Mouse (Mus musculus) B cell, adult 2 months (primary cell): ENCODE measurements around the gene Myo7a.

ENCODE experiments used
- DNase-seq, 2 experiments: peaks; one replicate each; pipeline ENCODE4 v3.0.0; 2022

Gene Myo7a

DNA sequence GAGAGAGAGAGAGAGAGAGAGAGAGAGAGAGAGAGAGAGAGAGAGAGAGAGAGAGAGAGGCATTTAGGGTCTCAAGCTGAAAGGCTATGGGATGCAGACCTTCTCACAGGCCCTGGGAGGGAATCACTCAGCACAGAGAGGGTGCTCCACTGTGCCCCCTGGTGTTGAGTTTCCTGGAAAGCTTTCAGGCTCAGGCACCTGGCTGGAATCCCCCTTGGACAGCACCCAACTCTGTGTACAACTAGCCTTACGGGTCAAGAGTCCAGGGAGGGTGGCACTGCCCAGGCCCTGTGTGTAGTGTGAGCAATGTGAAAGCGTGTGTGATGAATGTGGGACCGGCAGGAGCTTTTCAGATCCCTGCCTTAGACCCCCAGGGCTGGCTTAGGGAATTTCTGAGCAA, 21.9 kb upstream of the Myo7a start:
- DNase-seq: peak in 1 of 2 experiments; percentile 24

DNA sequence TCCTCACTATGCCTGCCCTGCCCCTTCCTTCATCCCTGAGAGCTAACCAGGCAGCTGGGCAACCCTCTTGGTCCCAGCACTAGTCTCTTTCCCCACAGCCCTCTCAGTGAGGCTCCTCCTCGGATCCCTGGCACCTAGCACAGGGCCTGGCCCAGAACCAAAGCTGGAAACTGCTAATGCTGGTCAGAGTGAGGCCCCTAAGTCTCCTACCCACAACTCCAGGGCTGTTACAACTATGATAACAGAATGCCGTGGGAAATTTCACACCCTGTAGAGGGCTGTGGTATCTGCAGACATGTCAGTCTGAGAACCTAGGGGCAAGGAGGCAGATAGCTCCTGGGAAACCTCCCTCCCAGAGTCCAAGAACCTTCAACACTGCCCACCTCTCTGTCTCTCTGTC, 21.3 kb upstream of the Myo7a start:
- no peak for DNase-seq

DNA sequence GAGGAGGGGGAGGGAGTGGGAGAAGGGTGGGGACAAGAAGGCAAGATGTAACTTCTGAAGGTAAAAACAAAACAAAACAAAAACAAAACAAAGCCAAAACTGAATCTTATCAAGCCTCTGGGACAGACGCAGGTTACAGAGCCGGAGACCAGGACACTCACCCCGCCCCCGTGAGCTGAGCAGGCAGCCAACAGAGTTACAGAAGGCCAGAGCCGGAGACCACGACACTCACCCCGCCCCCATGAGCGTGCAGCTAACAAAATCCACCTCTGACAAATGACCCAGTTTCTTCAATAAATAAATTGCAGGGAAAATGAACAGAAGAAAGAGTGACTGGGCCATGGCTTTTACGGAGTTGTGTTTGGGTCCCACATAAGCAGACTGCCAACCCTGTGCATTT, 19.9 kb upstream of the Myo7a start:
- DNase-seq: no peak

DNA sequence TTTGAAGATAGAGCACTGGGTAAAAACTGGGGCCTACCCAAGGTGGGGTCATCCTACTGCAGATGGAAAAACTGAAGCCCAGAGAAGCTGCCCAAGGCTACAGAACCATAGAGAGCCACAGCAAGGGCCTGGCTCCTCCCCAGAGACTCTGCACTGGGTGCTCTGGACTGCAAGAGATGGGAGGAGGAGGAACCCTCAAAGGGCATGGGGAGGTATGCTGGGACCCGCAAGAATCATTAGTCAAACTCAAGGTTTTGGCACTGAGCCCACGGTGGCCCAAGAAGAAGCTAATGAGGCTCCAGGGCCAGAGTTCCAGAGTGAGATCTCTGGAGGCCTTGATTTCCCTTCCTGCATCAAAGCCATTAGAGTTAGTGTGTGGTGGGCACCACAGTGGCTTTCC, 18.7 kb upstream of the Myo7a start:
- no peak for DNase-seq

DNA sequence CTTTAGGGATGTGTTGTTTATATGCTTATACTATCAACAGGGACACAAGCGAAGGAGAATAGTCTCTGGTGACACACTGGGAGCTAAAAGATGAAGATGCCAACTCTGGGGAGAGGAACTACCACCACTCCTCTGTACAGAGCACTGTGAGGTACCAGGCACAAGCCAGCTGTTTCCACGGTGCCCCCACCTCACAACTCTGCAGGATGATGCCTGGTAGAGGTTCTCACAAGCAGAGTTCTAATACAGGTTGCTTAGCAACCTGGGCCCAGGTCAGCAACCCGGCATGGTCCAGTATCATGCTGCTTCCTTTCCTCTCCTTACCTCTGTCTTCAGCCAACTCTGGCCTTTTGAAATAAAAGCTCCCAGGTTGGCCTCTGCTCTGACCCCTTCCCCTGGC, 18.3 kb upstream of the Myo7a start:
- no peak for DNase-seq

DNA sequence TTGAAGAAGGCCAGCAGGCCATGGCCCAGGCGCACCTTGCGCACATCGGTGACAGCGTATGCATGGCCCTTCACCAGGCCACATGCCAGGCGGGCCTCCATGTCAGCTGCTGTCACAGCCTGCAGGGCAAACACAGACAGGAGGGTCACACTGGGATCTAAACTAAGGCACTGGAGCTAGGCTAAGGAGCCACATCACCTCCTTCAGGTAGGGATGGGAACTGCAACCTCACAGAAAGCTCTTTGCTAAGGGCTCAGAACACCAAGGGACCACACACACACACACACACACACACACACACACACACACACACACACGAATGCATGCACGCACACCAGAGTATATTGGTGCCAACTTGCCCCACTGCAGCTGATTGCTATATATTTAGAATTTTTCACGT, 12.4 kb upstream of the Myo7a start:
- DNase-seq: no peak

DNA sequence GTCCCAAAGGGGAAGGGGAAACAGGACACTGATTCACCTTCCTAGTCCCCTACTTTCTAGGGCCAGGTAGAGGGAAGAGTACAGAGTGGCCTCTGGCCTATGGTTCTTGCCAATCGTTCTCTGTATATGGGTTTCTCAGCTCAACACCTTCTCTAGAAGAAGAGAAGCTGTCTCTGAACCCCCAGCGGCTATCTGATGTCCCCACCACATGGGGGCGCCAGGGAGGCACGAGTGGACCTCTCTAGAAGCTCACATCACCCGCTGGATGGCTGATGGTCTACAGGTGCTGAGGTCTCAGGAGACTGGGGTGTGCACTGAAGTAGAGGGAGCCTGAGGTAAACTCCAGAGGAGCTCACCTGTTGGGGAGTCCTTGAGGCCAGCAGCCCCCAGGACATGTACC, 6.1 kb upstream of the Myo7a start:
- DNase-seq: peak; percentile 60

DNA sequence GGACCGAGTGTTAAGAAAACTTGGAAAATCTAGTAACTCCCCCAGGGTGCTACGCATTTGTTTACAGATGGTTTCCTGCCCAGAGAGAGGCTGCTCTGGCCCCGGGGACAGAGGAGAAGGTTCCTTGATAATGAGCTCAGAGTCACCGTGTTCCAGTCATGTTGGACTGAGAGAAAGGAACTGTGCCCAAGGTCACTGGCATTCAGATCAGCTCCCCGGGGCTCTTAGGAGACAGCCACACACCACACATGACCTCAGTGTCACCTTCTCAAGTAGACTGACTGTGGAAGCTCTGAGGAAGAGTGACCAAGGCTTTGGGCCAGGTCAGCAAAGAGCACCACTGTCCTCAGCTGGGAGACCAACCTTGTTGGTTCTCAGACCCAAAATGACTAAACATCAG, 5.4 kb upstream of the Myo7a start:
- no peak for DNase-seq

DNA sequence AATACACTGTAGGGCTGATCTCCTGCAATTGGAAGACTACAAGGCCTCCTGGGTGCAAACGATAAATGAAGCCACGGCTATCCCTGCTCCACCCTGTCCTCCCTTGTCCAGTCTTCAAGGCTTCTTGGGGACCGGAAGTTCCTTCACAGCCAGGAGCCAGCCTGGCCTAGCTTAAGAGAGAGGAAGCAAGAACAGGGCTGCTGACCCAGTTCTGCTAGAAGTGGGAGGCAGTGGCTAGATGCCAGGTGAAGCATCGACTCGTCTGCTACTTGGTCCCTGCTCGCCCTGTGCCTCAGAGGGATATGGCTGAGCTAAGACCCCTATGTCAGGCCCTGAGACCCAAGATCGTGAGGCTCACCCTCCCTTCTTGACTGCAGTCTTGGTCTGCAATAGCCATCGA, 2.3 kb upstream of the Myo7a start:
- no peak for DNase-seq

DNA sequence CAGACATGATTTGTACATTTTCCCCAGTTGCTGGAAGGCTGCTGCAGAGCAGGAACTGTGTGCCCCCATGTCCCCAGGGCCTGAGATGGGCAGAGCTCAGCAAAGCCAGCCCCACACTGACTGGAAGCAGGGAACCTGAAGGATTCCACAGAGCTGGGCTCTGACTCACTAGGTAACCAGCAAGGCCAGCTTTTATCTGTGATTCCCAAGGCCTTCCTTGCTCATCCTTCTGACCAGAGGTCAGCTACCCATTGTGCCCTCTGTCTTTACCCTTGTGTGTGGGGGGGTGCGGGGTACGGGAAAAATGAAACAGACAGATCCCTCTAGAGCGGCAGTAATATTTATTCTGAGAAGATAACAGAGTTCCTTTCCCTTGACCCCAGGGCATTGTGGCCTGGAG, 1.9 kb upstream of the Myo7a start:
- no peak for DNase-seq

DNA sequence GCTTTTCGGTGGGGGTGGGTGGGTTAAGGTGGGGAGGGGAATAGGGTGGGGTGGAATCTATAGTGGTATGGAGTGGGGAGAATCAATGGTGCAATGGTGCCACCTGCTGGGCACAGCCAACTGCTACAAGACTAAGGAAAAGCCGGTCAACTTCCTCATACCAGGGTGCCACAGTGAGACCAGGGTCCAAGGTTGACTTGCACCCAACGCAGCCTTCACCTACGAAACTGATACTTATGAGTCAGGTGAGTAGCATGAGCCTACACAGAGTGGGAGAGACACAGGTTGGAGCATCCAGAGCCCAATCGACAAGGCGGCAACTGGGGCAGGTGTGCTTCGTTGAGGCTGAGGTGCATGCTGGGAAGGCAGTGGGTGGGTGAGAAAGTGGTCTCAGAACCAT, 1.0 kb upstream of the Myo7a start:
- DNase-seq: peak; percentile 81 to 83

DNA sequence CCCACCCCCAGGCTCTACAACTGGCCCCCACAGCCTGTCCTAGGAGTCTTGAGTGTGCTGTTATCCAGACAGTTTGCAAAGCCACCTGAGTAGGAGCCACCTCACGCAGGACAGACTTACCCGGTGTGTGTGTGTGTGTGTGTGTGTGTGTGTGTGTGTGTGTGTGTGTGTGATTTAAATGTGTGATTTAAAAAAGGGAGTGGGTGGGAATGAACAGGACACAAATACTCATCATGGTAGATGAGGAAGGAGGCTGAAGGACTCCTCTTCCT, 573 bp upstream of the Myo7a start:
- DNase-seq: no peak

DNA sequence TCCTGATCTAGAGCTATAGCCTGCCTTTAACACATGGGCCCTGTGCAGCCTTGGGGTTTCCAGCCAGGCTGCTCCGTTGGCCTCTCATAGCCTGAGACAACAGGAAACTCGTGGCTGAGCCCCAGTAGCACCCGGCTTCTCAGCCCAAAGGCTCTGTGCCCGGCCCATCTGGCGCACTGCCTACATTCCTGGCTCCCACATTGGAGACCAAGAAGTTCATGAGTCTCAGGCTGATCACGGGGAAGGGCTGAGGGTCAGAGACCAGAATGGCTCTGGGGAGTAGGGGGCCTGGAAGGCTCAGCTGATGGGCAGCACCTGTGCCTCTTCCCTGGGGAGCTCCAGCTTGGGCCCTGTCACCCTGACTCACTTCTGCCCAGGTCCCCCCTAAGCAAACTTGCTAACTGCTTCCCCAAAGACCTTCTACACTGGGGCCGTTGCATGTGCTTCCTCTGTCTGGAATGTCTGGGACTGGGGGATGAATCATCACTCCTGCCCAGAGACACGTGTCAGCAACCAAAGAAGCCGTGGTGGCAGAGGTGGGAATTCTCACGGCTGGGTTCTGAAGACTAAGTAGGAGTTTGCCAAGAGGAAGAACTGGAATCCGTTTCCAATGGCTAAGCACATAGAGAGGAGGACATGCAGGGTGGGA, 2.2 kb downstream of the Myo7a start:
- no peak for DNase-seq

DNA sequence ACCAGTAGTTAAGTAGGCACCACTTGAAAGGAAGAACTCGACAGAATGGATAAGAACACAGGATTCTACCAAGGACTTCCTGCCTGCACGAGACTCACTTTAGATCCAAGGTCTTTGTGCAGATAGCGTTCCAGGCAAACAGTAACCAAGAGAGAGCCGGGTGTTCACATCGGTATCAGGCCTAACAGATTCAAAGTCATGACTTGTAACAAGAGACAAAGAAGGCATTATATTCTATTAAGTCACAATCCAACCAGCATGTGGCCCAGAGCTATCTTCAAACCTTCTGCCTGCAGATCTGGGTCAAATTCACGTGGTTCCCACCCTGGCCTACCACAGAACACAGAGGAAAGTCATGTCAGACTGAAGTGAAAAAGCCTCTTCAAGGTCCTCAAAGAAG, 4.7 kb downstream of the Myo7a start:
- no peak for DNase-seq

DNA sequence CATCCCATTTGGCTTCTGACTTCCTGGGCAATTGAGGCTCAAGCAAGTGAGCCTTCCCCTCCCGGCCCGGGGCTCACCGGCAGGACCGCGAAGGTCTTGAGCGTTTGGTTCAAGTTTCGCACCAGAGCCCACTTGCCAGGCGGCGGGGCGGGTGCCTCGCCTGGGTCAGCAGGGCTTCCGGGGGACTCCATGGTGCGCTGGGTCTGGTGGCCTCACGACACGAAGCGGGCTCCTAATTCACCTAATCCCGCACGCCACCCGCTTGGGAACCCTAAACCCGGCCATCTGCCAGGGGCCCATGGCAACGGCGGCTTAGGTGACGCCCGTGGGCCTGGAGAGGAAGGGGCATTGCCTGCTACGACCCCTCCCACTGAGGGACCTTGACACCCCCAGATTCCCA, 8.1 kb downstream of the Myo7a start:
- no peak for DNase-seq

DNA sequence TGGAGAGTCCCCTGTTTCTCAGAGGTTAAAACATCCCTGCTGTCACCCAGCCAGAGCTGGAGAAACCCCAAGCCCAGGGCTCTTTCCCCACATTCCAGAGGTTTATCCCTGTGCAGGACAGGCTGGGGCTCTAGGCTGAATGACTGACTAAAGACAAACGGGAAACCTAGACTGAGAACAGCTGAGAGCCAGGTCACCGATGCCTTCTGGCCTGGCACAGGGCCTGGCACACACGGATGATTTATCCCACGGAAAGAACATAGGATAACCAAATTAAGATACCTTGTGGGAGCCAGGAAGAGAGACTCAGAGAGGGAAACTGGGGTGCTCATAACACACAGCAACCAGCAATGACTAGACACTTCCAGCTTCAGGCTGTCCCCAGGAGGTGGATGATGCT, 9.6 kb downstream of the Myo7a start:
- DNase-seq: no peak

DNA sequence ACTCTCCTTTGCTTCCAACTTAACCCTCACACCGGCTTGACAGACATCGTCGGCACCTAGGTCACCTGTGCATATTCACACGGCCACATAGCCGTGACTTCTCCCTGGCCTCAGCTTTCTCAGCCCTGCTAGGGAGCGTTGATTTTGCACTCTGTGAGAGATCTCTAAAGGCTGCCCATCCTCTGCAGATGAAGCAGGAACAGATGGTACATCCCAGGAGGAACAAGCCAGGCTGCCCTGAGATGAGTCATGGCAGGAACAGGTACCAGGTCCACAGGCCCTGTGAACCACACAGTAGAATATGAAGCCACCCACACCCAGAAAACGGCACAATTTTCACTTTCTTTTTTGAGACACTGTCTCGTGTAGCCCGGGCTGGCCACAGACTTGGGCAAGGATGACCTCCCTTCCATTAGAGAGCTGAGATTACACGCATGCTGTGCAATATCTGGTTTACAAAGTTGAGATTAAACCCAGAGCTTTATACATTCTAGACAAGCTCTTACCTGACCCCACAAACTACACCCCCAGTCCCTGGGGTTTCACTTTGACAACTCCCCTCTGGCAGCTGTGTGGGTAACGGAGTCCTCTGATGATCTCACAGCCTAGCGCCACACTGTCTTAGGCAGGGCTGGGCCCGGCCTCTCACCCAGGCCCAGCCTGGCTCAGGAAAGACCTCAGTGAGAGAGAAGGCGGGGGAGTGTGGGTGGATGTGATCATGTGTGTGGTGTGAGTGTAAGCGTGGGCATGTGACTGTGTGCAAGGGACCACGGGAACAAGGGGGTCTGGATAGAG, 10.5 kb downstream of the Myo7a start:
- DNase-seq: peak; percentile 40 to 50

DNA sequence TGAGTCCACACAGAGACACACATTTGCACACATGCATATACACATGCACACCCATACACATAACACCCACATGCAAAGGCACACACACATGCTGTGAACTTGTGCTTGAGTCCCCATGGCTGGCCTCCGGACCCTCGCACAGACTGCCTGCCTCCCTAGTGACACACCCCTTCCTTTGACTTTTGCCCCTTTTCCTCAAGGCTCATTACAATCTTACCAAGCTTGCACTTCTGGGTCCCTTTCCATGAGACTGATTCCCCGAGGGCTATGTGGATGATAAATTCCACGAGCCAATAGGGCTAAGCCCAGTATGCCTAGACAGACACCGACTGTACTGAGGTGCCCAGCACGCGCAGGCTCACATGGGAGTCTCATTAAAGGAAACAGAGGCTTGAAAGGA, 13.1 kb downstream of the Myo7a start:
- no peak for DNase-seq

DNA sequence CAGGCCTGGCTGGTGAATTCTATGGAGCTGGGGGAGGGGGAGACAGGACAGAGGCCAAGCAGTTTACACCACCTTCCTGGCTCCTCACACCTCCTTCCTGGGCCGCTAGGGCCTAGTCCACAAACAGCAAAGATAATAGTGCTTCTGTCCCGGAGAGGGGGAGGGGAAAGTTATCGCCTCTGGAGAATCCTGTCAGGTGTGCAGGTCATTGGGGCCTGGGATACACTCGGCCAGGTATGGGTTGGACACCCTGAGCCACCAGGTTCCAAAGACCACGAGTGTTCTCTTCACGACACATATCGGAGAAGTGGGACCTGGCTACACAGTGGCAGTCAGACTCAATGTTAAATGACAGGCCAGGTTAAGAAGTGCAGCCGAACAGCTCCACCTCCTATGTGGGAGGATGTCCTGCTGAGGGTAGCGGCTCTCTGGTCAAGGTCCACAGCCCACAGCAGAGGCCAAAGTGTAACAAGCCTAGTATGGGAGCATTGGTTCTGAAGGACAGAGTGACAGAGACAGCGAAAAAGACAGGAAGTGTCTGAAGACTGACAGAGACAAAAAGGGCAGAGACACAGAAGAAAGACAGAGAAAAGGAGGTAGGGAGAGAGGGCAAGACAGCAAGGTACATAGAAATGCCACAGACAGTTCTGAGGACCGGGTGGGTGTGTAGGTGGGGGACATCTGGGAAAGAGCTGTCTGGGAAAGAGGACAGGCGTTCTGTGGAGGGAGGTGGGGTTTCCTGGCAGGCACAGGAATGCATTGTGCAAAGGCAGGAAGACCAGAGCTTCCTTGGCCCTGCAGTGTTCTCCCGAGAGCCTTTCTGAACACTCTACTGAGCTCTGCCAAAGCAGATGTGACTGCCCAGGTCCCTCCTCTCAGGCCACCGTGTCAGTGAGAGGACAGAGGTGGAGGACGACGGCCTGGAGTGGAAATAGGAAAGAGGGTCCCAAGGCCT, 14.6 kb downstream of the Myo7a start:
- no peak for DNase-seq

DNA sequence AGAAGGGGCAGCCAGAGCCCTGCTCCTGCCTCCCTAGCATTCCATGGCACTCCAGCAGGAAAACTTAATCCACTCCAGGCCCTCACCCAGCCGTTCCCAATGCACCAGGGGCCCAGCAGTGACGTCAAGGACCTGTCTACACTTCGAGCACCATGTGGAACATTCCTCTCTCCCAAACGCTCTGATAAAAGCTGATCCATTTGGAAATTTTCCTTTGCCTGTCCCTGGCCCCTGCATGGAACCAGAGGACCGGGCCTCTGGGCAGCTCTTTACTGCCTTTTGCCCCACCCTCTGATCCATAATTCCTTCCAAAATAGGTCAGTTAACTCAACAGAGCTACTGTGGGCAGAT, 15.4 kb downstream of the Myo7a start:
- DNase-seq: no peak

DNA sequence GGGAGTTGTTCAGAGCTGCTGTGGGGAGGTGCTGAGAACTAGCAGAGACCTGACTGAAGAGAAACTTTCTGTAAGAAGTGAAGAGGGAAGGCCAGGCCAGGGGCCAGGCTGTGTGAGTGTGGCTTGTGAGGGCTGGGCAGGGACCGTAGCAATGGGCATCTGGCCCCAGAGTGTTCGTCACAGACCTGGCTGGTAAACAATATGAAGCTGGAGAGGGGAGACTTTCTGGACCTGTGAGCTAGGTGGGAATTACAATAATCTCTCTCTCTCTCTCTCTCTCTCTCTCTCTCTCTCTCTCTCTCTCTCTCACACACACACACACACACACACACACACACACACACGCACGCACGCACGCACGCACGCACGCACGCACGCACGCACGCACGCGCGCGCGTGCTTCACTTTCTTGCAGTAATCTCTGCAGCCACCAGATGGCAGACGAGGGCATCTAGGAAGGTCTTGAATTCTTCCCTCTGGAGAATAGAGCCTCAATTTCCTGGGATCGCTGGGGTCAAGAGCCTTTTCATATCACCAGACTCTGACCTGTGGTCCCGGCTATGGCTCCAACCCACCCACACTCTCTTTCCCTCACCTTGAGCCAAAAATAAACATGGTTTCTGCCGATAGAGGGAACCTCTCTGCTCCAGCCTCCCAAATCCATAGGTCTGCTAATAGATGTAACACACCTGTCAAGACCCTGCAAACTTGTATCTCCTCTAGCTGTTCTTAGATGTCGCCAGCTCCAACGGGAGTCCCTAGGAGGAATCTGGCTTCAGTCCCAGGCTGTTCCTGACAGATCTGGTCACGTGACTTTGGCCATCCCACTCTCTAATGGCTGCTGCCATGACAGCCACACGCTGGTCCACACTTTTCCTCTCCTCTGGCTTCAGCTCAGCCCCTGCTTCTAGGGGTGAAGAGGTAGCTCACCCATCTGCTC, 16.1 kb downstream of the Myo7a start:
- DNase-seq: peak; percentile 73 to 77

DNA sequence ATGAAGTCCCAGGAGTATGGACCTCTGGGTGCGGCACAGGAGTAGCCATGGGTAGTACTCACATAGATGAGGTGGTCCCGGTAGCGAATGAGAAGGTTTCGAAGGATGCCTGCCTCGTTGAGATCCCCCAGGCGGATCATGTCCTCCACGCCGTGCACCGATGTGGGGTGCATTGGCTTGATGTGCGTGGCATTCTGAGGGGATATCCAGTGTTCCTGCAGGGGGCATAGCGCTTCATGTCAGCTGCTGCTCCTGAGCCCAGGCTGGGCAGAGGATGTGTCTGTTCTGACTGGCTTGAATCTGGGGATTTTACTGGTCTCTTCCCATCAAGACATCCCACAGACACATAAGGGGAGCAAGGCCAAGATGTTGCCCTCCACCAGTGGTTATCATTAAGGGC, 16.8 kb downstream of the Myo7a start:
- no peak for DNase-seq

DNA sequence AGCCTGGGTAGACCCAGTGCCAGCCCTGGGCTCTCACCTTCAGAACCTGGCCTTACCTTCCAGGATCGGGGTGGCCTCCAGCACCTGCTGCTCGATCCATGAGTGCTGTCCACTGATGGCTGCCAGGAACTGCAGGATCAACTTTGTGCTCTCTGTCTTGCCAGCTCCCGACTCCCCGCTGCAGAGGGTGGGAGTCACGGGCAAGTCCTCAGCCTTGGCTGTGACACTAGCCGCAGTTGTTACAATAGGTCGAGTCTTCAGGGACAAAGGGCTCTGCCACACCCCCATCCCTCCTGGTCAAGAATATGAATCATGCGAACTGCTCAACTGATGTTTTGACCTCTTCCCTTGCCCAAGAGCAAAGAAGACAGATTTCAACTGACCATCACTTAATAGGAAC, 21.8 kb downstream of the Myo7a start:
- no peak for DNase-seq
